Mouse (Mus musculus) 3T3-L1 (cell line): ENCODE results near the gene Parp1.
"Not testable (repeated sequence)": the region's sequence is repeated elsewhere in the genome, so short reads cannot be mapped to it uniquely, and the experiment has no call there.

ENCODE experiments used
- DNase-seq: peaks from one replicate; pipeline ENCODE4 v3.0.0-alpha.2; 2015; ENCODE audit warnings: low read depth, low spot score

The Parp1 gene

DNA sequence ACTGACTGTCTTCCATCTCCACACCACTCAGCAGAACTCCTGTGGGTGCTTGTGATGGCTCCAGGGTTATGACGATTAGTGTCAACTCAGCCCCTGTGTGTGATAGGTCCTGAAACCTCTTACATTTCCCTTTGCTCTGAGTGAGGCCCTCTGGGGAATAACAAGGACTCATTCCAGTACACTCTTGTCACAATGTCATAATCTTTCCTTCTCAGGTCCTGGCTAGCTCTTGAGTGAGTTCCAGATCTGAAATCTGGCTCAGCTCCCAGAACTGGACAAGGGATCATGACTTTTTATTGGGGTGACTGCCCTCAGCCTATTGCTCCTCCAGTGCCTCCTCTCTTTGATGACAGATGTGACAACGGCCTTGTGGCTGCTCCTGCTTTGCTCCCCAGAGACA lies 57.4 kb downstream of the Parp1 start:
- DNase-seq: peak; percentile 22

DNA sequence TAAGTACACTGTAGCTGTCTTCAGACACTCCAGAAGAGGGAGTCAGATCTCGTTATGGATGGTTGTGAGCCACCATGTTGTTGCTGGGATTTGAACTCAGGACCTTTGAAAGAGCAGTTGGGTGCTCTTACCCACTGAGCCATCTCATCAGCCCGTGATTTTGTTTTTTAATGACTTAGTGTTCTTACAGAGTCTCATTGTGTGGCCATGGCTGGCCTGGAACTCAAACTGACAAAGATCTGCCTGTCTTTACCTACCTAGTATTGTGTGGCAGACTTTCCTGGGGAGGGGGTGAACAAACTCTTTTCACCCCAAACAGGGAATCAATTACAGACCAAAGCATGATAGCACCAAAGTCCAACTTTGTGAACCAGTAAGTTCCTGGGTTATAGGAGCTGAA lies 69.1 kb downstream of the Parp1 start:
- DNase-seq: not testable (repeated sequence)

DNA sequence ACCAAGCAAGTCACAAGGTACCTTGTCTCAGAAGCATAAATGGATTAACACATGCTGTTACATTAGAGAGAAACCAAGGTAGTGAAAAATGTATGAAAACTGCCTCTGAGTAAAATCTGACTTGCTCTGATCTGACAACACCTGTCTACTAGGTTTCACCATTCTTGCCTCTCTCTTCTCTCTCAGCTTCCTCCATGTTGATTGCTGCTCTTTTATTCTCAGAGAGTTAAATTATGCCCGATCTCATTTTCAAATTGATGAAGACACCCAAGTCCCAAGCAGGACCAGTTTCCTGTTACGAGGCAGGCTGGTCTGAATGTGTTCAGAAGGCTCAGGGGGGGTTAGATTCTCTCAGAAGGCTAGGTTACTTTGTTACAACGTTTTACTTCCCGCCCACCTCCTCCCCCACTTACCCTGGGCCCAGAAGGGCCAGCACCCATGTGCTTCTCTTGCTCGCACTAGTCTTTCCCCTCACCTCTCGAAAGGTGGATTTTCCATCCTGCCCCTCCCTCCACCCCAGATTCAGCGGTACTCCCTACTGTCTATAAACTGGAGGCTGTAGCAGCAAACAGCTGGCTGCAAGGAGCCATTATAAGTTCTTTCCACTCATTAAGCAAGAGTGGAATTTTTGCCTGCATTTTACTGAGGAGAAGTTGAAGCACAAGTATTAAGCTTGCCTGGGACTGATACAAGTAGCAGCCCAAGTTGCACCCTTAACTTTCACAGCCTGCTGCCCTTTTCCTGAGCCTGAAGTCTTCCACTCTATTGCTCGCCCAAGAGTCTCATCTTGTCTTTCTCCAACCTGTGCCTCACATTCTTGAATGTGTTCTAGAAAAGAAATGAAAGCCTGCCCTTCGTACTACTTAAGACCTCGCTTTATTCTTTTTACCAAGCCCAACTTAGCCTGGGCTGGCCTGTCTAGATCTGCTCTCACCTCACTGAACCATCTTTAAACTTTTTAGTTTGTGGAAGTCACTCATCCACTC lies 71.0 kb downstream of the Parp1 start:
- peak; percentile 27 for DNase-seq

DNA sequence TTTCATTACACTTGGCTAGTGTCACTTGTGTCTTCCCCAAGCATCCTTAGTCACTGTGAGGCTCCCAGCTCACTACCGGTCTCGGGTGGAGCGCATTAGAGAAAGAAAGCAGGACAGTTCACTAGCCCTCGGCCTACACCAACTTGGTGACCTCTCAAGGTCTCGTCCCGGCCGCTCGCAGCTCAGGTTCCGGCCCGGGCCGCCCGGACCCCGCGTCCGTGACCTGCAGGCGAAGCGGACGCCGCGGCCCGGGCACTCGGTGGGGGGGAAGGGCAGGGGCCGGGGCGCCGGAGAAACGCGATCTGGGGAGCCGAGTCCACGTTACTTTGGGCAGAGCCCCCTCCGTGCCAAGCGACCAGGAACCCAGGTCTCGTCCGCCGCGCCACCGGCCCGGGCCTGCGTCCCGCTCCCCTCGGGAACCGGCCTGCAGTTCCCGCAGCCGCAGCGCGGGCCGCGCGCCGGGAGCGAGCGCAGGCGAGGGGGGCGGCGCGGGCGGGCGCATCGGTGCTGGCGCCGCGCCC lies 71.9 kb downstream of the Parp1 start:
- DNase-seq: peak; percentile 57

DNA sequence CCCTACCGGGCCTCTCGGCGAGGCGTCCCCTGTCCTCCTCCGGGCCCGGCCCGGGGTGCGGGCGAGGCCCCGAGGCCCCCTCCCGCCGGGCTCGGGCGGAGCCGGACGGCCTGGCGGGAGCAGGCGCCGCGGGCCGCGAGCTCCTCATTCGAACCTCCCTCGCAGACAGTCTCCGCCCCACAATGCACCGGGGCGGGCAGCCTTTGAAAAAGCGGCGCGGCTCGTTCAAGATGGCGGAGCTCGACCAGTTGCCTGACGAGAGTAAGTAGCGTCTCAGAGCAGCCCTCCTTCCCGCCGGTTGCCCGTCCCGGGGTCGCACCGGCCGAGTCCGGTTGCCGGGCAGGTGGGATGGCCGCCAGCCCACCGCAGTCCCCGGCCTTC lies 72.4 kb downstream of the Parp1 start, which contains the start of gene Lin9:
Gene Lin9 (plus strand): TSS at position 14 of the 381 bp plus-strand sequence.
- DNase-seq: peak; percentile 89

GRCm38 (mm10) chr1:180641518-180642227 lies 72.9 kb downstream of the Parp1 start:
- DNase-seq: peak; percentile 32

DNA sequence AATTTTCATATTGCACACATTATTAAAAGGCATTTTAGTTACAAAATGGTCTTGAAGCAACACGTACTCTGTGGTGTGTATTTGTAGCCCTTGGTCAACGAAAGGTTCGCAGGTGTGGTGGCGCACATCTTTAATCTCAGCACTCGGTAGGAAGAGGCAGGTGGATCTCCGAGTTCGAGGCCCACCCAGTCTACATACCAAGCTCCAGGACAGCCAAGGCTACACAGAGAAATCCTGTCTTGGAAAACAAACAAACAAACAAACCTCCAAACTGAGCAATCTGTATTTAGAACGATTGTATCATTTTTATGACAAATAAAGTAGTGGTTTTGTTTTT lies 73.5 kb downstream of the Parp1 start:
- DNase-seq: no peak
